Mouse (Mus musculus) midbrain, embryonic 10.5 days (tissue): Measurements from ENCODE around the gene Dnaic2. TPM values are rescaled to one million over a fixed set of nuclear protein-coding genes. Genes with fewer than 3 reads are reported as not detected.

Experiments used
- DNase-seq: peaks from one replicate; pipeline ENCODE4 v3.0.0-alpha.2; 2017; ENCODE audit warnings: low spot score
- H3K27ac ChIP-seq: fragments of 300-500 bp; sonication (generic); replicated peaks from 2 replicates; pipeline ENCODE4 v1.5.1; 2016; ENCODE audit warnings: mild to moderate bottlenecking
- H3K27me3 ChIP-seq: fragments of 300-500 bp; sonication (generic); 2 replicates; pipeline ENCODE4 v1.6.1; 2016; ENCODE audit warnings: low read depth, mild to moderate bottlenecking; ENCODE audit not compliant: poor library complexity, severe bottlenecking
- H3K36me3 ChIP-seq: fragments of 300-500 bp; sonication (generic); 2 replicates; pipeline ENCODE4 v1.6.1; 2016; ENCODE audit warnings: mild to moderate bottlenecking, moderate library complexity
- H3K4me1 ChIP-seq: fragments of 300-500 bp; sonication (generic); 2 replicates; pipeline ENCODE4 v1.6.1; 2016
- H3K4me3 ChIP-seq: fragments of 300-500 bp; sonication (generic); 2 replicates; pipeline ENCODE4 v1.5.1; 2016; ENCODE audit warnings: mild to moderate bottlenecking, moderate library complexity
- H3K9me3 ChIP-seq: fragments of 300-500 bp; sonication (generic); replicated peaks from 2 replicates; pipeline ENCODE4 v1.6.1; 2016; ENCODE audit warnings: mild to moderate bottlenecking
- WGBS: fragments of 180-500 bp; shearing (Covaris S2); methylation state at CpG from one replicate; pipeline ENCODE4 v1.1.7; 2016; 5-methylcytosine and 5-hydroxymethylcytosine counted together
- polyA plus RNA-seq: library from polyadenylated mRNA; unstranded; fragments of >200 nt; fragmentation: Nextera tagmentation; extraction: Ambion mirVana; gene quantifications from 2 replicates; pipeline ENCODE4 v1.2.1, GENCODE M21; 2016

The Dnaic2 gene
- polyA plus RNA-seq, 1 experiment from 2014 or later: 2.2 TPM

- WGBS: 93% methylated on average over 7 of the region's 7 CpGs
- Histone ChIP-seq H3K27ac (peak overlapping the region; percentile 97), H3K4me1 (peaks cover 61% of the 10 kb centered on the region), H3K36me3 (no peaks in the 10 kb centered on the region), H3K4me3 (no peak overlapping the region), H3K27me3 (peaks cover 22% of the 10 kb centered on the region), H3K9me3 (no peaks in the 10 kb centered on the region)
- DNase-seq: no peak
Measured at GRCm38 (mm10) chr11:114797176-114797575, 70.0 kb downstream of the Dnaic2 start.

DNA sequence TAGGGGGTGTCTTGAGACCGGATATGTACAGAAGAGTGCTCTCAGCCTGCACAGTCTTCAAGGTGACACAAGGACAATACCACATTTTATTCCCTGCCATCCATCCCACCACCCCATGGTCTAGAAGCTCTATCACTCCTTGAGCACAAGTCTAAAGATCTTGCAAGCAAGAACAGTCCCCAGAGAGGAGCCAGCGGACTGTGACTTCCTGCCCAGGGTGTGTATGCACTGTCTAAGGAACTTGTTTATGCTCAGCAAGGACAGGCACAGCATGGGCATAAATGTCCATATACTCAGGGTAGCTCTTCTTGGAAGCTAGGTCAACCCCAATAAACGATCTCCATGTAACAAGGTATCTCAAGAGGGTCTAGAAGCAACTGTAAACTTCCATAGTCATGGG, 70.8 kb downstream of the Dnaic2 start:
- Histone ChIP-seq H3K27ac (peak overlapping the region; percentile 97; the same call in 1 of the 2 replicates), H3K36me3 (no peaks in the 10 kb centered on the region), H3K4me1 (peaks cover 61% of the 10 kb centered on the region), H3K4me3 (no peak overlapping the region), H3K27me3 (peaks cover 14% of the 10 kb centered on the region), H3K9me3 (no peaks in the 10 kb centered on the region)
- WGBS: 93% methylated on average over 3 of the region's 3 CpGs
- DNase-seq: no peak

- no peak for DNase-seq
- Histone ChIP-seq H3K9me3 (no peaks in the 10 kb centered on the region), H3K4me3 (no peak within 1 kb of the TSS), H3K4me1 (peaks cover 61% of the 10 kb centered on the region), H3K36me3 (no peaks in the 10 kb centered on the region), H3K27me3 (peaks cover 8% of the 10 kb centered on the region), H3K27ac (peak within 1 kb of the TSS; percentile 97; the same call in 1 of the 2 replicates)
- WGBS: 92% methylated on average over 3 of the region's 3 CpGs
Measured at GRCm38 (mm10) chr11:114798624-114799023, 71.4 kb downstream of the Dnaic2 start, which contains the start of gene Gpr142. Gpr142 (plus strand) TSS chr11:114798924.

- no peak overlapping the region for H3K27ac ChIP-seq
- H3K36me3 ChIP-seq: no peaks in the 10 kb centered on the region
- H3K27me3 ChIP-seq: no peaks in the 10 kb centered on the region; the same call in 1 of the 2 replicates
- peaks cover 54% of the 10 kb centered on the region for H3K4me1 ChIP-seq
- DNase-seq: no peak
- no peak overlapping the region for H3K4me3 ChIP-seq
- H3K9me3 ChIP-seq: no peaks in the 10 kb centered on the region
- WGBS: 91% methylated on average over 1 of the region's 1 CpGs
Measured at GRCm38 (mm10) chr11:114801906-114802305, 74.7 kb downstream of the Dnaic2 start.

GRCm38 (mm10) chr11:114802540-114803267, 75.5 kb downstream of the Dnaic2 start:
- no peaks in the 10 kb centered on the region for H3K9me3 ChIP-seq
- peaks cover 56% of the 10 kb centered on the region for H3K4me1 ChIP-seq
- H3K27ac ChIP-seq: peak overlapping the region; percentile 77
- 66% methylated on average over 15 of the region's 15 CpGs for WGBS
- no peaks in the 10 kb centered on the region; the same call in 1 of the 2 replicates for H3K27me3 ChIP-seq
- H3K36me3 ChIP-seq: no peaks in the 10 kb centered on the region
- H3K4me3 ChIP-seq: no peak overlapping the region
- DNase-seq: no peak

GRCm38 (mm10) chr11:114803990-114804389, 76.8 kb downstream of the Dnaic2 start:
- WGBS: 25% methylated on average over 8 of the region's 8 CpGs
- no peak for DNase-seq

GRCm38 (mm10) chr11:114807025-114807424, 79.8 kb downstream of the Dnaic2 start:
- Histone ChIP-seq H3K9me3 (no peaks in the 10 kb centered on the region), H3K36me3 (no peaks in the 10 kb centered on the region), H3K4me3 (no peak overlapping the region), H3K4me1 (peaks cover 68% of the 10 kb centered on the region), H3K27ac (peak overlapping the region; percentile 78), H3K27me3 (no peaks in the 10 kb centered on the region; the same call in 1 of the 2 replicates)
- 64% methylated on average over 2 of the region's 2 CpGs for WGBS
- no peak for DNase-seq

More at GRCm38 (mm10) chr11:114803990-114804389, 76.8 kb downstream of the Dnaic2 start:
- Histone ChIP-seq H3K4me3 (0 out of 2 replicates have a peak overlapping the region, but pooled peaks have one; percentile 2), H3K9me3 (no peaks in the 10 kb centered on the region), H3K27ac (peak overlapping the region; percentile 77), H3K36me3 (no peaks in the 10 kb centered on the region), H3K4me1 (peaks cover 65% of the 10 kb centered on the region), H3K27me3 (no peaks in the 10 kb centered on the region; the same call in 1 of the 2 replicates)

Other genes with a start within 250 kb of the Dnaic2 start
- gene Rpl38, start 58.9 kb upstream of the Dnaic2 start, polyA plus RNA-seq: 851 and 1,060 TPM in 2 replicates
- gene Ttyh2, start 52.0 kb upstream of the Dnaic2 start, polyA plus RNA-seq: 9.6 and 12.6 TPM in 2 replicates
- 1.1 and 1.7 TPM in 2 replicates for gene Kif19a, start 38.0 kb downstream of the Dnaic2 start, polyA plus RNA-seq
- 57.3 and 69.1 TPM in 2 replicates for gene Btbd17, start 68.5 kb downstream of the Dnaic2 start, polyA plus RNA-seq
- gene Gpr142, start 71.5 kb downstream of the Dnaic2 start, polyA plus RNA-seq: 0.27 and 0.36 TPM in 2 replicates
- 19.0 TPM in 2 replicates for gene Gprc5c, start 123.7 kb downstream of the Dnaic2 start, polyA plus RNA-seq
- gene Cd300a, start 162.6 kb downstream of the Dnaic2 start, polyA plus RNA-seq: 0.58 and 0.93 TPM in 2 replicates
- 0.05 TPM in 1 of 2 replicates, not detected in the other for gene Cd300lb, start 207.0 kb downstream of the Dnaic2 start, polyA plus RNA-seq
- not detected in 2 replicates for gene Cd300c, start 241.7 kb downstream of the Dnaic2 start, polyA plus RNA-seq